Mouse (Mus musculus) lung, postnatal 0 days (tissue): ENCODE data around the gene Rhbdl3. TPM values are rescaled to one million over a fixed set of nuclear protein-coding genes. Genes with fewer than 3 reads are reported as not detected.

ENCODE experiments used
- ATAC-seq: fragments of 200-750 bp; cut with Nextera tagmentation; 2 replicates; pipeline ENCODE4 v1.8.0; 2017; ENCODE audit warnings: moderate library complexity
- DNase-seq: peaks from one replicate; pipeline ENCODE4 v3.0.0-alpha.2; 2016; ENCODE audit warnings: low spot score
- H3K27ac ChIP-seq: fragments of 300-500 bp; sonication (generic); 2 replicates; pipeline ENCODE4 v1.5.1; 2014; ENCODE audit warnings: antibody characterized with exemption, mild to moderate bottlenecking, low read length, mixed read lengths
- H3K27me3 ChIP-seq: fragments of 300-500 bp; sonication (generic); replicated peaks from 2 replicates; pipeline ENCODE4 v1.6.1; 2014; ENCODE audit warnings: low read length, mixed read lengths; ENCODE audit not compliant: insufficient read depth
- H3K36me3 ChIP-seq: fragments of 300-500 bp; sonication (generic); 2 replicates; pipeline ENCODE4 v1.6.1; 2014; ENCODE audit warnings: low read length, mixed read lengths; ENCODE audit not compliant: insufficient read depth
- H3K4me1 ChIP-seq: fragments of 300-500 bp; sonication (generic); 2 replicates; pipeline ENCODE4 v1.6.1; 2014; ENCODE audit warnings: antibody characterized with exemption, low read depth, low read length, mixed read lengths; ENCODE audit not compliant: insufficient read depth
- H3K4me2 ChIP-seq: fragments of 300-500 bp; sonication (generic); replicated peaks from 2 replicates; pipeline ENCODE4 v1.6.1; 2014; ENCODE audit warnings: low read depth, mild to moderate bottlenecking, low read length, moderate library complexity, mixed read lengths
- H3K4me3 ChIP-seq: fragments of 300-500 bp; sonication (generic); 2 replicates; pipeline ENCODE4 v1.5.1; 2014; ENCODE audit warnings: low read depth, low read length
- H3K9ac ChIP-seq: fragments of 300-500 bp; sonication (generic); replicated peaks from 2 replicates; pipeline ENCODE4 v1.6.1; 2014; ENCODE audit warnings: low read depth, mild to moderate bottlenecking
- H3K9me3 ChIP-seq: fragments of 300-500 bp; sonication (generic); 2 replicates; pipeline ENCODE4 v1.6.1; 2016; ENCODE audit warnings: low read length, mixed read lengths
- CTCF ChIP-seq: IDR thresholded peaks from 2 replicates; pipeline ENCODE4 v1.5.1; 2016; ENCODE audit warnings: antibody characterized with exemption, mild to moderate bottlenecking
- EP300 ChIP-seq: IDR thresholded peaks from 2 replicates; pipeline ENCODE4 v1.6.1; 2016; ENCODE audit warnings: antibody characterized with exemption, mild to moderate bottlenecking, control low read depth
- WGBS: fragments of 180-500 bp; shearing (Covaris S2); extraction: QIAGEN DNeasy Blood & Tissue Kit; methylation state at CpG from one replicate; pipeline ENCODE4 v1.1.7; 2014; 5-methylcytosine and 5-hydroxymethylcytosine counted together
- polyA plus RNA-seq: library from polyadenylated mRNA; unstranded; fragments of >200 nt; fragmentation: Nextera tagmentation; extraction: Ambion mirVana; gene quantifications from 2 replicates; pipeline ENCODE4 v1.2.1, GENCODE M21; 2015

Gene Rhbdl3
- polyA plus RNA-seq, 1 experiment from 2014 or later, result 0.86 TPM

- no peaks in the 10 kb centered on the region for H3K27me3 ChIP-seq
- TF ChIP-seq EP300, result no peak
- no peak for TF ChIP-seq CTCF
- WGBS, result 88% methylated on average over 1 of the region's 1 CpGs
- peaks cover 1% of the 10 kb centered on the region; the same call in 1 of the 2 replicates for H3K4me1 ChIP-seq
- H3K27ac ChIP-seq, result no peak overlapping the region
- H3K9ac ChIP-seq, result no peak overlapping the region
- peaks cover 37% of the 10 kb centered on the region for H3K36me3 ChIP-seq
- ATAC-seq (no peak), DNase-seq (no peak)
- H3K9me3 ChIP-seq, result no peaks in the 10 kb centered on the region
- H3K4me2 ChIP-seq, result no peak overlapping the region
- no peak overlapping the region for H3K4me3 ChIP-seq
Observed at GRCm38 (mm10) chr11:80389885-80390284, 89.2 kb downstream of the Rhbdl3 start.

- Histone ChIP-seq H3K9me3 (no peaks in the 10 kb centered on the region), H3K36me3 (peaks cover 47% of the 10 kb centered on the region), H3K9ac (no peak overlapping the region), H3K4me3 (no peak overlapping the region), H3K27me3 (no peaks in the 10 kb centered on the region), H3K4me2 (no peak overlapping the region), H3K4me1 (no peaks in the 10 kb centered on the region), H3K27ac (no peak overlapping the region)
- WGBS, result 86% methylated on average over 2 of the region's 2 CpGs
- TF ChIP-seq EP300, result no peak
- no peak for TF ChIP-seq CTCF
- DNase-seq (no peak), ATAC-seq (no peak)
Observed at GRCm38 (mm10) chr11:80391407-80392120, 90.9 kb downstream of the Rhbdl3 start.

- peaks cover 27% of the 10 kb centered on the region for H3K36me3 ChIP-seq
- 91% methylated on average over 3 of the region's 3 CpGs for WGBS
Observed at GRCm38 (mm10) chr11:80395930-80396329, 95.2 kb downstream of the Rhbdl3 start.

GRCm38 (mm10) chr11:80396617-80397016 lies 95.9 kb downstream of the Rhbdl3 start:
- Histone ChIP-seq H3K9ac (no peak overlapping the region), H3K4me2 (no peak overlapping the region), H3K27me3 (no peaks in the 10 kb centered on the region), H3K4me1 (no peaks in the 10 kb centered on the region), H3K4me3 (no peak overlapping the region), H3K27ac (no peak overlapping the region), H3K9me3 (no peaks in the 10 kb centered on the region), H3K36me3 (peaks cover 23% of the 10 kb centered on the region)
- ATAC-seq (no peak), DNase-seq (no peak)
- WGBS, result 89% methylated on average over 4 of the region's 4 CpGs
- no peak for TF ChIP-seq EP300
- TF ChIP-seq CTCF, result no peak

More at GRCm38 (mm10) chr11:80395930-80396329, 95.2 kb downstream of the Rhbdl3 start:
- Histone ChIP-seq H3K27me3 (no peaks in the 10 kb centered on the region), H3K4me1 (no peaks in the 10 kb centered on the region), H3K9me3 (no peaks in the 10 kb centered on the region), H3K27ac (no peak overlapping the region), H3K4me3 (no peak overlapping the region), H3K9ac (no peak overlapping the region), H3K4me2 (no peak overlapping the region)
- DNase-seq (no peak), ATAC-seq (no peak)
- no peak for TF ChIP-seq CTCF
- TF ChIP-seq EP300, result no peak

Other genes with a start within 250 kb of the Rhbdl3 start
- gene Crlf3, start 219.9 kb upstream of the Rhbdl3 start, polyA plus RNA-seq, result 40.8 and 42.4 TPM in 2 replicates
- 1.7 and 2.0 TPM in 2 replicates for gene Atad5, start 211.5 kb upstream of the Rhbdl3 start, polyA plus RNA-seq
- gene Tefm, start 158.7 kb upstream of the Rhbdl3 start, polyA plus RNA-seq, result 17.8 and 19.5 TPM in 2 replicates
- 8.4 and 12.4 TPM in 2 replicates for gene Adap2, start 146.8 kb upstream of the Rhbdl3 start, polyA plus RNA-seq
- 13.7 and 16.1 TPM in 2 replicates for gene Rnf135, start 117.1 kb upstream of the Rhbdl3 start, polyA plus RNA-seq
- gene Rhot1, start 91.9 kb upstream of the Rhbdl3 start, polyA plus RNA-seq, result 38.2 and 44.9 TPM in 2 replicates
- 13.3 and 14.3 TPM in 2 replicates for gene 5730455P16Rik, start 77.1 kb downstream of the Rhbdl3 start, polyA plus RNA-seq
- 120 and 125 TPM in 2 replicates for gene Zfp207, start 82.4 kb downstream of the Rhbdl3 start, polyA plus RNA-seq
- 173 and 190 TPM in 2 replicates for gene Psmd11, start 127.7 kb downstream of the Rhbdl3 start, polyA plus RNA-seq
- gene Cdk5r1, start 176.1 kb downstream of the Rhbdl3 start, polyA plus RNA-seq, result 0.39 and 0.48 TPM in 2 replicates